Mouse (Mus musculus): ENCODE data around the gene Glis3.

The Glis3 gene

GRCm38 (mm10) chr19:28231511-28231910 lies 448.4 kb downstream of the Glis3 start:
- TF ChIP-seq GATA4 (IDR thresholded peaks at IDR 0.05; ENCODE audit: insufficient replicate concordance, low read length) = no peak

GRCm38 (mm10) chr19:28227526-28227925 lies 452.4 kb downstream of the Glis3 start:
- TF ChIP-seq GATA4 (IDR thresholded peaks at IDR 0.05; ENCODE audit: insufficient replicate concordance, low read length) = no peak

GRCm38 (mm10) chr19:28225651-28226050 lies 454.2 kb downstream of the Glis3 start:
- no peak for TF ChIP-seq GATA4 (IDR thresholded peaks at IDR 0.05; ENCODE audit: insufficient replicate concordance, low read length)

- TF ChIP-seq GATA4 (IDR thresholded peaks at IDR 0.05; ENCODE audit: insufficient replicate concordance, low read length) = no peak
Measured at GRCm38 (mm10) chr19:28211630-28212029, 468.2 kb downstream of the Glis3 start.

Data from liver, adult (tissue).